Mouse (Mus musculus) cerebellum, postnatal 4 days (tissue): ENCODE measurements around the gene Uroc1.

Experiments used
- DNase-seq, 2 experiments: peaks; one replicate each; pipeline ENCODE4 v3.0.0; 2022; ENCODE audit warnings: low spot score in 2 of 2, mixed read lengths in 1 of 2

Uroc1 gene

DNA sequence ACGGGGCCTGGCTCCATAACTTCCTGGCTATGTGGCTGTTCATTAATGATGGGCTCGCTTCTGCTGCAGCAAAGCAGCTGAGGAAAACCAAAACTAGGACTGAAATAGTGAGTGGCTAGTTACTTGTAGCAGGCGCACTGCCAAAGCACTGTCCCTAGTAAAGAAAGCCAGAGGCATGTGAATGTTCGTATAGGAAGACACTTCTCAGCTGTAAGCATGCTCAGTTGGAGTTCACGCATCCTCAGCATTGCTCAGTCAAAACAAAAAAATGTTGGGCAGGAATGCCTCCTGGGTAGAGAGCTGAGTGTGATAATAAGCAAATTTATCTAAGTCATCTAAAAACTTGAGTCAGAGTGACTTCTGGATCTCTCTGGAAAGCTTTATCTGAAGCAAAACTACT lies 25.1 kb downstream of the Uroc1 start:
- no peak for DNase-seq

DNA sequence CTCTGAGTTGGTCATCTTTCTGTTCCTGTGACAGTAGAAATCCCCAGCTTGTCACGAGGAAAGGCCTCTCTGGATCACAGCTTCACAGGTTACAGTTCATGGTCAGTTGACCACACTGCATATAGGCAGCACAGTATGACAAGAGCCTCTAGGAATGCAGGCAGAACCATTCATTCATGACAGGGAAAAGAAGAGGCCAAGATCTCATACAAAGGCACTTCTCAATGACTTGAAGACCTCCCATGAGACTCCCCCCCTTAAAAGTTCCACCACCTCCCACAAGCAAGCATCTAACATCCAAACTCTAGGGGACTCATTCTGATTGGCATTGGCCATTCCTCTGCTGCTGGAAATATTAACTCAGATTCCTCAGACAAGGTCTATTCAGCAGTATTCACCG lies 26.4 kb downstream of the Uroc1 start:
- no peak for DNase-seq

DNA sequence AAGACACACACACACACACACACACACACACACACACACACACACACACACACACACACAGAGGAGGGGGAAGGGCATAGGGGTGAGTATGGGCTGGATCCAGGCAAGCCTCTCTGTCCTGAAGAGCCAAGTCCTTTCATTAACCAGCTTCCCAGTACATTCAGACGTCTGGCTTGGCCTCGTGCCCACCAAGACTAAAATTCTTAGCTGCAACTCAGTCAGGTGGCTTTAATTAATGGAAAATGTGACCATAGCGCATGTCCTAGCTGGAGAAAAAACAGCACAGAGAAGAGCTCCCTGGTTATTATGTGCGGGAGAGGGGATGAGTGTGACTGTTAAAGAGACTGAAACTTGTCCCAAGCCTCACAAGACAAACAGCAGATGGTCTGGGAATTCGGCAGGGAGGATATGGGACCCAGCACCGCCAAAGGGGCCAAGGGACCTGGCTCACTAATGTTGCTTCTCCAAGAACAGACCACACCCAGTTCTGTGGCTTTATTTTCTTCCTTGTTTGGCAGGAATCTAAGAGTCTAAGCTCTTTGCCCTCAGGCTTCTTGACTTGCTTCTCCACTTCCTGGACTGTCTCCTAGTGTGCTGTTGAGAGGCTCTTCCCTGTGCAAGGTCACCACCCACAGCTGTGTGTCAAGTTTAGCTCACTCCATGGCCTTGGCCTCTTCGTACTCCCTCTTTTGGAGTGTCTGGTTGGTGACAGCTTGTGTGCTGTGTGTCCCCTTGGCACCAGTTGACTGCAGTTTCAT lies 27.1 kb downstream of the Uroc1 start:
- peak in 1 of 2 experiments; percentile 18 for DNase-seq

DNA sequence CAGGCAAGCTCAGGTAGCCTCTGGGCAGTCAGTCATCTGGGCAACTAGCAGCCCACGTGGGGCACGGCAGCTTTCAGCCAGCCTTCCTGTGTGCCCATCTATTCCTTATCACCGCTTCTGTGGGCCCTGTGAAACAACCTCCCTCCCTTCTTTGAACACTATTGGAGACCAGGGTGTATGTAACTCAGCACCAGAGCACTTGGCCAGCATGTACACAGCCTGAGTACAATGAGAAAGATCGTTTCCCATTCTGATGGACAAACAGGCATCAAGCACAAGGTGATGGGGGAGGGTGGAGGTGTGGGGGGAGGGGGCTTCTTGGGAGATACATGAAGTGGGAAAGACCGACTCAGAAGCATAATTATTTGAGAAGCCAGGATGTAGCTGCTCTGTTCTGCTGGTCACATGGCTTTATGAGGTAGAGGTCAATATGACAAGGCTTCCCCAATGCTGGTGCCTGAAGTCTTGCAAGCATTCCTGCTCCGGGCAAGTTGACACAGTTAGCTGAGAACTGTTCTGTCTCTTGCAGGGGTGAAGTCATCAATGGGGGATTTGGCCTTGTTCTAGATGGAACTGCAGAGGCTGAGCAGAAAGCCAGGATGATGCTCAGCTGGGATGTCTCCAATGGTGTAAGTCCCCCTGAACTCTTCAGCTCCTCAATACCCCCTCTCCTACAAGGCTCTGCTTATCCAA lies 28.0 kb downstream of the Uroc1 start:
- no peak for DNase-seq

DNA sequence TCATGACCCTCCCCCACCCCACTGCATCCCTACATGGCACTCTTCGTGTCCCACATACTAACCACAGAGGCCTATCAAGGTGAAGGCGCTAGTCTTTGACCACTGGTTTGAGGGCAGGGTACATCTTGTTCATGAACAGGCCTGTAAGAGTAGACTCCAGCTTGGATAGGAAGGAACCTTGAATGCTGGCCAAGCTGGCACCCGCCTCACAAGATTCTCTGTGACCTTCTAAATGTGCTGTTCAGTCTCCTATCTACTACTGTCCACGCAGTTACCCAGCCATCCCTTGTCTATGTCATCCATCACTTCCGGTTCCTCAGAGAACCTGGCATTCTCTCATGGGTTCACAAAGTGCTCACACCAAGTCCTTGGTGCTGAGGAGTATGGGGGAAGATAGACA lies 30.2 kb downstream of the Uroc1 start:
- DNase-seq: no peak

DNA sequence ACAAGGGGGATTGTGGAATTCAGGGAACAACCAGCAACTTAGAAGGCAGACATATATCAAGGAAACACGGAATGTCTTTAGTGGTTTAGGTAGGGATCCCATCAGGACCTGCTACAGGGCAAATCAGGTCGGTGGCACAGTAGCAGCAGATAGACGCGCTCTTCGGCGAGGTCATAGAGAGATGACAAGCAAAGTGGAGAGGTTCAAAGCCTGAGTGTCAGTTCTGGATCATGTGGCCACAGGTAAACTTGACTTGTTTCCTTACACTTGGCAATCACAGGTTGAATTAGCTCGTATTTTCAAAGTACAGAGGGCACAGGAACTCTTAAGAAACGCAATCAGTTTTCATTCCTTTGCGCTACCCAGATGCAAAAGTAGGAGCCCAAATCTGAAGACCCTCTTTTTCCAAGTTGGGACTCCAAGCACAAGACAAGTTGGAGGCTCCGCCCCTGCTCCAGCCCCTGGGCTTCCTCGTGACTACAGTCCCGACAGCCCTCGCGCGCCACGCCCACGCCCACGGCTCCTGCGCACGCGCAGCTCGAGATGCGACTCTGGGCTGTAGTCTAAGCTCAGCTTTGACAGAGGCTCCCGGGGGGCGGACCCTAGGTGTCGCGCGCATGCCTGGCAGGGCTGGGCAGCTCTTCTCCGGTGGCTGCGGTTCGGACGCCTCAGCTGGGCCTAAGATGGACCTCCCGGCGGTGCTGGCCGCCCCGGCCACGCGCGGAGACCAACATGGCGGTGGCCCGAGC lies 36.1 kb downstream of the Uroc1 start, which contains the start of gene Zxdc:
Gene Zxdc (plus strand): TSS at position 517 of the 749 bp plus-strand sequence.
- peak; percentile 93 to 99 for DNase-seq

DNA sequence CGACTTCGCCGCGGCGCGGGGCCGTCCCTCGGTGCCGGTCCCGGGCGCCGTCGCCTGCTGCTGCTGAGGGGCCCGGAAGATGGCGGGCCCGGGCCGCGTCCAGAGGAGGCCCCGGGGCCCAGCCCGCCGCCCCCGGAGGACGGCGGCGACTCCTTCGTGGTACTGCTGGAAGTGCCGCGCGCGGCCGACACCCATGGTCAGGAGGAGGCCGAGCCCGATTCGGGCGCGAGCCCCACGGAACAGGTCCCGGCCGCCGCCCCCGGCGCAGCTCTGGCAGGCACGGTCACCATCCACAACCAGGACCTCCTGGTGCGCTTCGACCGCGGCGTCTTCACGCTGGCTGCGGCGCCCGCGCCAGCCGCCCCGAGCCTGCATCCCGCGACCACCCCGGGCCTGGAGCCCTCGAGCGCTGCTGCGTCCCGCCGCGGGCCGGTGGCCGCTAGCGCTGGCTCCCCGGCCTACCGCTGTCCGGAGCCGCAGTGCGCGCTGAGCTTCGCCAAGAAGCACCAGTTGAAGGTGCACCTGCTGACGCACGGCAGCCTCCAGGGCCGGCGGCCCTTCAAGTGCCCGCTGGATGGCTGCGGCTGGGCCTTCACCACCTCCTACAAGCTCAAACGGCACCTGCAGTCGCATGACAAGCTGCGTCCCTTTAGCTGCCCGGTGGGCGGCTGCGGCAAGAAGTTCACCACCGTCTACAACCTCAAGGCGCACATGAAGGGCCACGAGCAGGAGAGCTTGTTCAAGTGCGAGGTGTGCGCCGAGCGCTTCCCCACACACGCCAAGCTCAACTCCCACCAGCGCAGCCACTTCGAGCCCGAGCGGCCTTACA lies 36.9 kb downstream of the Uroc1 start:
- DNase-seq: peak; percentile 22 to 49

DNA sequence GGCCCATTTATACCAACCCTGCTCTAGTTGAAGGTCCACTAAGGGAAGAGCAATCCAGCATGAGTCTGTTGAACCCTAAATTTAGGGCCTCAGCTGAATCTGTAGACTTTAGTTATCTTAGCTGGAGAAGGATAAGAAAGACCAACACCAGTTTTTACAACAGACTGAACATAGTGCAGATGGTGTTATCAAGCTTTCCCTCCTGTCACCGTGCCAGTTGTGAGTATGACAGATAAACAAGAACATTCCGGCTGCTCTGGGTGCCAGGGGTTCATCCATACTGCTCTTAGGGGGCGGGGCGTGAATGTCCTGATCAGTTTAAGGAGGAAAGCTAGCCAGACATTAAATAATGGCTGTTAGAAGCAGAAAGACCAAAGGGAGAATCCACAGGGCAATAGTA lies 41.6 kb downstream of the Uroc1 start:
- no peak for DNase-seq

DNA sequence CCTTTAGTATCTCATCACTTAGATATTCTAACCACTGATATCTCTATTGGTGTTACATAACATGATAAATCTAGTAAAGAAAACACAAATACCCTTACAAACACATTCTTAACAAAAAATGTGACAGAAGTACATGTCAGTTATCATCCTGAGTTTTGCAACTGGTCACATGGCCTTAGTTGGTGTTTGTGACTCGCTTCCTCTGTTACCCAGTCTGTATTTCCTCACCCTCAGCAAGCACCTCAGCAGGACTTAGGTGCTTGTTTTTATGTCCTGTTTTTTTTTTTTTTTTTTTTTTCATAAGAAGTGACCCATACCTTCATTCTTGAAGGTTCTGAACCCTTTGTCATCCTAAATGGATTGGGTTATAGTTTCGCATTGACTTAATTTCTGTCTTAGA lies 44.6 kb downstream of the Uroc1 start:
- DNase-seq: no peak

DNA sequence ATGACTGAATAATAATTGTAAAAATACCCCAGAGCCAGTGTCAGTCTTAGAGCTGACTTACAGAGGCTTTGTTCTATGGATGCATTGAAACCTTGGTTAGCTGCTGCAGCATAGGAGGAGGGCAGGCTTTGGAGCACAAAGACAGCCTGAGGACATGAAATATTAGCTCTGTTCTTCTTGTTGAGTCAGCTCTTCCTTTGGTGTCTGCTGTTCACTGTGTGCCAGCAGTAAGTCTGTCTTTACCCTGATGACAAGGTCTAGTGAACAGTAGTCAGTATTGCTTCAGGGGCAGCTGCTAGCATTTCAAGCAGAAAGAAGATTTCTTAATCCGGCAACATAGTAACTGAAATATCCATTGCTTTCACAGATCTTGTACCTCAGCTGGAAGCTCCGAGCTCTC lies 48.4 kb downstream of the Uroc1 start:
- DNase-seq: no peak

DNA sequence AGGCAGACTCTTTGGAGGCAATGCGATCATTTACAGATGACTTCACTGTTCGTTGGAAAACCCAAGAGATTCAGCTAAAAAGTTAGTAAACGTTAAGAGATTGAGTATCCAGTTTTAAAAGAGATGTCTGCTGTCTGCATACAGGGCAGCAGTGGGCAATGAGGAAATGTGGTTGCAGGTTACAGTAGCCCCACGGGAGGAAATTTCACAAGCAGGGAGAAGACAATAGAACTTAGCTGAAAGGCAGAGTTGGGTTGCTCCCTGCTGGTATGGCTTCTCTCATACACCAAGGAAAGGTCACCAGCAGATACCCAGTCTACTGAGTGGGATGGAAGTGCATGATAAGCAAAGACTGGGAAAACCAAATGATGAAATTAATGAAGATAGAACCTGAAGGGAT lies 57.5 kb downstream of the Uroc1 start:
- no peak for DNase-seq

DNA sequence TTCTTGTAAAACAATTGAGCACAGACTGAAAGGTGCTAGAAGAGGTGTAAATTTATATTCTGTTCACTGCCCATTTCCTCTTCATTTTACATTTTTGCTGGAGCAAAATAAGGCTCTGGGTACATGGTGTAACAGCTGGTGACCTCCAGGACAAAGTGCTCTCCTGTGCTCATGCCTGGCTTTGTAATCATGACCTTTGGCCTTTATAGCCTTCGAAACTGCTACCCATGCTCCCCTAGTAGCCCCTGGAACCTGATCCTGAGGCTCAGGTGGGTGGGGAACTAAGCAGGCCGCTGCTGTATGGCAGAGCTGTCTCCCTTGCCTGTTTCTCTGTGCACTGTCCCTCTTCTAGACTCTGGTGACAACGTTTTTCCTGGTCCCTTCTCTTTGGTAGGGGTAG lies 60.9 kb downstream of the Uroc1 start:
- no peak for DNase-seq

DNA sequence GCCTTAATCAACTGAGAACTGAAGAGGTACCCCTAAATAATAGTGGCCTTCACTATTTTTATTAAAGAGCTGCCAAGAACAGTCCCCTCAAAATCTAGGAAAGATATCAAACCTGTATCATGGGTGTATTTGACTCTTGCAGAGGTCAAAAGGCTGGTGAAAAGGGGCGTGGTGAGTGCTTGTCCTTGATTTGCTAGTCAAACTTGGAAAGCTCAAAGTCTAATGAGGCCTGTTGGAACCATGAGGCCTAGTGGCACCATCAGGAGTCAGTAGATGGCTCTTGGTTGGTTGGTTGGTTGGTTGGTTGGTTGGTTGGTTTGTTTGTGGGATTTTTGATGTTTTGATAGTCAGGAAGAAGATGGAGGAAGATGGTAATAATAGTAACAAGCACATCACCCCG lies 62.7 kb downstream of the Uroc1 start:
- DNase-seq: no peak

DNA sequence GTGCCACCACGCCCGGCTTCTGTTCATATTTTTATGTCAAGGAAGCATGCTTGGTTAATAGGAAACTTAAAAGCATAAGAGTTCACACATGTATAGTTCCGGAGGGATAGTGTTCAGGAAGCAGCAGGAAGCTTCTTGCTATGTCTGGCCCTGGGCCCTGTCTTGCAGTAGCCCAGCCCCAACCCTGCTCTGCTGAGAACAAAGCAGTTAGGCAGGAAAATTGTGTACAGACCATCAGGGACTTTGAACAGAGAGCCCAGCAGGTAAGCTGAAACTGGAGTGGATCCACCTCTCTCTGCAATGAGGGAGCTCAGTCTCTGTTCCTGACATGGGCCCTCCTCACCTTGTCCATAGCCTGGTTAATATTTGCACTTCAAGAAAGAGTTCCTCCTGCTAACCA lies 64.2 kb downstream of the Uroc1 start:
- DNase-seq: no peak

DNA sequence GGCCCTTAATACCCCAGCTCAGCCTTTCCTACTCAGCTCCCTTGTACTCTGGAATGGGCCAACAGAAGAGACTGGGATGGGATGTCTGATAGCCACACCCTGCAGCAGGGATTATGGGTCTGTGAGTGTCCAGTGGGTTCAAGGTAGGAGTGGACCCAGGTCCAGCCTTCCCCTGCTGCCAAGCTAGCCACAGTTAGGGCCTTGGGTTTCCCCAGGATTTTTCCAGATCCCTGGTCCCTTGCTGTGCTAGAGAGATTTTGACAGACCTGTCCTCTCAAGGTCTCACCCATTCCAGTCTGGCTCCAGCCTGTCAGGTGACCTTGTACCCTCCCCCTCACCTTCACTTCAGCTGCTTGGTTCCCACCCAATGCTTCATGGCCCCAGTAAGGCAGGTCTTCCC lies 75.5 kb downstream of the Uroc1 start:
- DNase-seq: no peak

DNA sequence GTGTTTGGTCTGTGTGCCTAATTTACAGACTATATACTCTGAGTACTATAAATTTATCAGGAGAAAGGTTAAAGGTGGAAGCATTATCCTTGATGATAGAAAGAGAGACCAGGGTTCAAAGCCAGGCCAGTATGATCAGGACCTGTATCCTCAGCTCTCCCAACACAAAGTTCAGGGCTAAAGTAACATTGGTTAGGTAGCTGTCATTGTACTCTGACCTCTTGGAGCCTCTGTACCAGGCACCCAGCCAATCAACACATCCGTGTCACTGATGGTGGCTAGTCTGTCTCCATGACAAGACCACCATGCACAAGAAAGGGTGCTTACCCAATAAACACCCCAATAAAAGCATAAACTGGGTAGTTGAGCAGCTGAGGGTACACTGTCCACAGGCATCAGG lies 77.9 kb downstream of the Uroc1 start:
- no peak for DNase-seq

DNA sequence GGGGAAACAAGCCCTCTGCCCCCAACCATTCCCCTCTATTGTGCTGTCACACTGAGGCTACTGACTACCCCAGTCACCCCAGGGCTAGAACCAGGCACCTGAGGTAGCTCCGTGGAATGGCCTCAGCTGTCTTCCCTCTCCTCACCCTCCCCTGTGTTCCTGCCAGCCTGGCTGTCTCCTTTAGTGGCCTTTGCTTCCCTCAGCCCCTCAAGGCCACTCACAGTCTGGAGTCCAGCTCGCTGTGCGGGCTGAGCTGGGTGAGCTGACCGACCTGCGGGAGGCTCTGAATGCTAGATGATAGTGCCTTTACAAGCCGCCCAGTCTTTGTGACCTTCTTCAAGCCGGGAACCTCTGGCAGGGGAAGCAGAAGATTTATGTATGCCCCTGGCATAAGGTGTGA lies 78.8 kb downstream of the Uroc1 start:
- DNase-seq: no peak
